Mouse (Mus musculus) C3H10T1/2 (cell line): ENCODE results near the gene Ccdc151. TPM values are rescaled to one million over a fixed set of nuclear protein-coding genes. Genes with fewer than 3 reads are reported as not detected.

Experiments used
- polyA plus RNA-seq, 2 experiments: library from polyadenylated mRNA; unstranded; fragments of >200 nt; fragmentation: generic; extraction: Trizol; gene quantifications; one replicate each; pipeline ENCODE4 v1.2.1; 2012; ENCODE audit warnings: missing spikeins in 2 of 2

The Ccdc151 gene
- polyA plus RNA-seq: 1 to 10 TPM in 1 of 2 experiments, under 1 TPM in 1; 0.64 to 1.9 TPM

DNA sequence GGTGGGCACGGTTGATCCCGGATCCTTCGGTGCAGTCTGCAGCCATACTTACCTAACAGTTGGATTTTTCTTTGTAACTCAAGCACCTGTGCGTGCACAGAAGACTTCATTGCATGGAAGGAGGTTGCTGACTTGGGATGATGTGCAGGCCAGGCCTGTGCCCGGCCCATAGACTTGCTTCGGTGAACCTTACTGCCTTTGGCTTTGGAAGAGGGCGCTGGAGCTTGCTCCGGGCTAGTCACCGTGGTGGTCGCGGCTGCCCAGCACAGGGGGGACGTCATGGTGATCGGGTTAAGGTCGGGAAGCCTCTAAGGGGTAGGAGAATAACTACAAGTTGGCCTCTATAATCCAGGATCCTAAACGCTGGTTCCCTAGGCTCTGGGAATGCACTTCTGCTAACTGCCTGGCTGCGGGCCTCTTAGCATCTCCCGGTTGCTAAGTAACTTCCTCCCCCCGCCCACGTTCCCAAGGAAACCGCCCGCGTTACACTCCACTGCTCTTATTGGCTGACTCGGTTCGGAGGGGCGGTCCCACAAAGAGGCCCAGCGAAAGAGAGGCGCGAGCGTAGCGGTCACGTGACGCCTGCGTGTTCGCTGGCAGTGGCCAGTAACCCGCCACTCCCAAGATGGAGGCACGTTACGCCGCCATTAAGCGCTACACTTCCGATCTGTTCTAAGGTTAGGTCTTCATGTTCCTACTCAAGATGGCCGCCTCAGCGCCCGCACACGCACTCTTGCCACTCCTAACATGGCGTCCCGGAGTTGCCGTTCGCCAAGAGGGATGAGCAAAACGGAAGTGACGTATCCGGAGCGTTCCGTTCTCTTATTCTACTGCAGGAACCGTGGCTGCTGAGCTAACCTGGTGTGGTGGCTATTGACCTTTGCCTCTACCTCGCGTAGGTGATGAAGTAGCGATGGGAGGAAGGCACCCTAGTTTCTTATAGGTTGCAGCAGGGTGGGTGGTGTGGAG lies at the start of gene Ccdc151, which contains the start of gene Prkcsh:
Gene Ccdc151 (minus strand): TSS at position 441 of the 969 bp plus-strand sequence.
Gene Prkcsh (plus strand): TSS at position 613 of the 969 bp plus-strand sequence.

GRCm38 (mm10) chr9:22051958-22052254 lies 49.5 kb upstream of the Ccdc151 start, which contains the start of gene Elavl3:
Gene Elavl3, minus strand, starts transcription at chr9:22052023.

DNA sequence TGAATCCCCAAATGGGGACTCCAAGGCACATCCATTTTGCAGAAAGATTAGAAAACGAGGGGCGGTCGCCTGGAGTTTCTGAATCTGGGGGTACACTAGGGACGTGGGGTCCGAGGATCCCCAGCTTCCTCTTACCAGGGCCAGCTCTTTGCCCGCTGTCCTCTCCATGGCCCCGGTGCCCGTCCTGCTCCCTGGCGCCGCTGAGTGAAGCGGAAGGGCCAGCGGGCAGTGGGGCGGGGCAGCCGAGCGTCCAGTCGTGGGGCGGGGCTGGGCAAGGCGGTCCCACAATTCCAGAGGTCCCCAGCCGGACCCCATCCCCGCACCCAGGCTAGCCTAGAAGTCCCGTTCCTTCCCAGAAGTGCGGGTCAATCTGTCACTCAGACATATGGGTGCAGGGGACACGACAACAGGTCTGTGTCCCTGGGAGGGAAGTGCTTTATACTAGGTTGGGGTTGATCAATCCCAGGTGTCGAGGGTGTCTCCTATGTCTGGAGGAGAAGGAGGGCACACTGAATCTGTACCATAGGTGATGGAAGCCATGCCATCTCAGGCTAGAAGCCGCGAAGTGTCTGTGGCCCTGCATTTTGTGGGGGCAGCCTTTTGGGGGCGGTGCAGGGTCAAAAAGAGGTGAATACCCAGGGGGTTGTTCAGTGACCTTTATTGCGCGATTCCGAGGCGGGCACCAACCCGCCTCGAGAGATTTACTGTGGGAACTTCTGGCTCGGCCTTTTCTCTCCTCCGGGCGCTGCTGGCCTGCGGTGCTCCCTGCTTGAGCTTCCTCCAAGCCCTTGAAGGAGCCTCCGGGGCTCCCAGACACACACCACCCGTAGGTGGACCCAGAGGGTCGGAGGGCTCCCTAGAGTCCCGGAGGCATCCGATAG lies 13.0 kb downstream of the Ccdc151 start, which contains the start of gene Rgl3:
Gene Rgl3 (minus strand): TSS at position 217 of the 881 bp plus-strand sequence.

GRCm38 (mm10) chr9:21963417-21963816 lies 39.0 kb downstream of the Ccdc151 start, which contains the start of gene Epor:
Gene Epor, minus strand, starts transcription at chr9:21963506.

GRCm38 (mm10) chr9:21955570-21956281 lies 46.7 kb downstream of the Ccdc151 start, which contains the start of gene Swsap1:
Gene Swsap1, plus strand, starts transcription at chr9:21955755.

Other genes with a start within 250 kb of the Ccdc151 start
- 10 to 100 TPM; 66.5 to 79.4 TPM for gene Spc24, start 242.3 kb downstream of the Ccdc151 start, polyA plus RNA-seq
- 10 to 100 TPM; 13.4 to 57.5 TPM for gene Kank2, start 203.9 kb downstream of the Ccdc151 start, polyA plus RNA-seq
- gene Angptl8, start 167.1 kb downstream of the Ccdc151 start, polyA plus RNA-seq: not detected
- gene Dock6, start 150.0 kb downstream of the Ccdc151 start, polyA plus RNA-seq: 10 to 100 TPM in 1 of 2 experiments, 1 to 10 TPM in 1; 2.3 to 10.7 TPM
- 10 to 100 TPM in 1 of 2 experiments, 1 to 10 TPM in 1; 2.4 to 10.6 TPM for gene Rab3d, start 84.4 kb downstream of the Ccdc151 start, polyA plus RNA-seq
- 1 to 10 TPM; 2.1 to 6.2 TPM for gene Ccdc159, start 75.2 kb downstream of the Ccdc151 start, polyA plus RNA-seq
- 100 to 1,000 TPM in 1 of 2 experiments, 10 to 100 TPM in 1; 68.4 to 138 TPM for gene Tmem205, start 75.1 kb downstream of the Ccdc151 start, polyA plus RNA-seq
- 10 to 100 TPM; 10.1 to 21.5 TPM for gene Plppr2, start 65.6 kb downstream of the Ccdc151 start, polyA plus RNA-seq
- gene Swsap1, start 46.9 kb downstream of the Ccdc151 start, polyA plus RNA-seq: 1 to 10 TPM; 6.5 to 8.7 TPM
- gene Epor, start 39.1 kb downstream of the Ccdc151 start, polyA plus RNA-seq: under 1 TPM; 0.04 to 0.52 TPM
- gene Rgl3, start 13.2 kb downstream of the Ccdc151 start, polyA plus RNA-seq: 10 to 100 TPM in 1 of 2 experiments, 1 to 10 TPM in 1; 4.1 to 10.4 TPM
- 100 to 1,000 TPM; 110 to 200 TPM for gene Prkcsh, start 172 bp upstream of the Ccdc151 start, polyA plus RNA-seq
- gene Elavl3, start 49.4 kb upstream of the Ccdc151 start, polyA plus RNA-seq: under 1 TPM in 1 of 2 experiments, not detected in 1; 0.05 TPM
- not detected for gene Gm49318, start 68.6 kb upstream of the Ccdc151 start, polyA plus RNA-seq
- 10 to 100 TPM in 1 of 2 experiments, 1 to 10 TPM in 1; 4.2 to 10.3 TPM for gene Zfp653, start 68.7 kb upstream of the Ccdc151 start, polyA plus RNA-seq
- 10 to 100 TPM; 15.6 to 33.1 TPM for gene Ecsit, start 82.8 kb upstream of the Ccdc151 start, polyA plus RNA-seq
- under 1 TPM; 0.05 to 0.18 TPM for gene Cnn1, start 96.6 kb upstream of the Ccdc151 start, polyA plus RNA-seq
- gene Elof1, start 114.5 kb upstream of the Ccdc151 start, polyA plus RNA-seq: 100 to 1,000 TPM; 183 to 259 TPM
- gene Acp5, start 133.1 kb upstream of the Ccdc151 start, polyA plus RNA-seq: not detected
- 10 to 100 TPM; 51.2 to 91.4 TPM for gene Pigyl, start 154.2 kb upstream of the Ccdc151 start, polyA plus RNA-seq
- gene Zfp872, start 185.5 kb upstream of the Ccdc151 start, polyA plus RNA-seq: not detected
- gene Zfp809, start 223.1 kb upstream of the Ccdc151 start, polyA plus RNA-seq: 1 to 10 TPM; 1.4 to 5.2 TPM